Mouse (Mus musculus): ENCODE measurements around the gene Cntnap2.

The Cntnap2 gene

GRCm38 (mm10) chr6:45945144-45945985 lies 886.2 kb downstream of the Cntnap2 start:
- no peak for DNase-seq

DNA sequence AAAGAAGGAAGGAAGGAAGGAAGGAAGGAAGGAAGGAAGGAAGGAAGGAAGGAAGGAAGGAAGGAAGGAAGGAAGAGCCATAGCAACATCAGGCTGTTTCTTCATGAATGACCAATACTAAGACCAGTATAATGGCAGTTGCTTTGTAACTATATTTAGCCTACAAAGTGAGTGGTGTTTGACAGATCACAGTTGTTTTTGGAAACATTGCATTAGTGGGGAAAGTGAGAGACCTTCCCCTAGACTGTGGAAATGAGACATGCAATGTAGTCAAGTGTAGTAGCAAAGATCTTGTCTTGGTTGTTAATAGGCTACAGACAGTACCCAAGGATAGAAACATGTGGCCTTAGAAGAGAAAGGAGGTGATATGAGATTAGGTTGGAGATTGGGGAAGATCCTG lies 895.6 kb downstream of the Cntnap2 start:
- DNase-seq, result no peak

DNA sequence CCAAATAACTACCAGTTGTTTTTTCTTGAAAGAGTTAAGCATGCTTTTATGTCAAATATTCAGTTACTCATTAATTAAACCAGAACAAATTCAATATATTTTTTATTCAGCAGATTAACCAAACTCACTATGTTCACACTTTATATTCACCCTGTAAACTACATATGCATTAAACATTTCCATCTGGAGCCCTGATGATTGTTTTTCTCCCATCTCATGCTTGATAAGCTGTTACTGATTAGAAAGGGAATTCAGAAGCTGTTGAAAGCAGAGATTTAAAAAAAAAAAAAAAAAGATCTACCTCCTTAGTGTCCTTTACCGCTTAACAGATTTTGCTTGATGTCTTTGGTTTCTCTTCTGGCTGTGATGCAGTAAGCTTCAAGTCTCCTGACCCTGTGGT lies 905.3 kb downstream of the Cntnap2 start:
- no peak for DNase-seq

DNA sequence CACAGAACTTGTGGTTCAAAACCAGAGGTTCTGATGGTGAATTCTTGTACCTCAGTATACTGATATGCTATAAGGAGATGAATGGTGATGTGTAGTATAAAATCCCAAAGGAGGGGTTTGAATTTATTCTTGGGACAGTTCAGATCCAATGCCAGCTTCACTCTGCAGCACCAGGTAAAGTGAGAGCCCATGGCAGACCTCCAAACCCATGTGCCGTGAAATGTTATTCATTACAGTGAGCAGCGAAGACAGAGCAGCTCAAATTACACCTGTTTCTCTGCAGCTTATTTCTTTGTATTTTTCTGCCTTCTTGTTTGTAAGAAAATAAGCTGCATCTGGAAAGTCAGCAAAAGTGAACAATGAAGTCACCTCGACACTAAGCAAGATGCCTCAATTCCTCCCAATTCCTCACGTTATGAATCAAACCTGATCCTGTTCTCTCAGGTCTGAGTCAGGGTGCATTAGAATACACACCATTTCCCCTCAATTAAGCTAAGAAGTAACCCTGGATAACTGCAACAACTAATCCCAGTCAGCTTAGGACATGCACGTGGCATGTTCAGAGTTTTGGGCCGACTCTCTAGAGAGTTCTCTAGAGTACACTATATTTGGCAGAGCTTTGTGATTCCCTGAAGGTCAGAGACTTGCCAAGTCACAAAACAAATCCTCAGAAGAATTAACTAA lies 915.5 kb downstream of the Cntnap2 start:
- DNase-seq, result no peak

GRCm38 (mm10) chr6:45979171-45979570 lies 920.0 kb downstream of the Cntnap2 start:
- no peak for DNase-seq

GRCm38 (mm10) chr6:45988051-45988450 lies 928.9 kb downstream of the Cntnap2 start:
- no peak for DNase-seq

DNA sequence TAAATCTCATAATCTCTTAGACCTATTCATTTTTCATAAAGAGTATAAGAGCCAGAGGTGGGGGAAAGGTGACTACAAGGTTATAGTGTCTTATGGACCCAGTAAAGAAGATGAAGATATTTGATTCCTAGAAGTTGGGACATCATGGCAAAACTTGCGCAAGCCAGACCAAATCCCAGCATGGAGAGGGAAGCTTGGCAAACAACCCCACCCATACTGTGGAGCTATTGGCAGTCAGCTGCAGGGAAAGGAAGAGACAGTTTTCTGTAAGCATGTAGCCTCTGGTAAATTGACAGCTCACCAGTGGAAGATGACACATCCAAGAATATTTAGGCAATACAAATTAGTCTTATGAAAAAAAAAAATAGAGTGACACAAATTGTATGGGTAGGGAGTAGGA lies 931.9 kb downstream of the Cntnap2 start:
- DNase-seq, result no peak

GRCm38 (mm10) chr6:46022515-46023143 lies 963.5 kb downstream of the Cntnap2 start:
- DNase-seq, result no peak

- DNase-seq, result no peak
These were observed 972.9 kb downstream of the Cntnap2 start for GRCm38 (mm10) chr6:46031821-46032594.

DNA sequence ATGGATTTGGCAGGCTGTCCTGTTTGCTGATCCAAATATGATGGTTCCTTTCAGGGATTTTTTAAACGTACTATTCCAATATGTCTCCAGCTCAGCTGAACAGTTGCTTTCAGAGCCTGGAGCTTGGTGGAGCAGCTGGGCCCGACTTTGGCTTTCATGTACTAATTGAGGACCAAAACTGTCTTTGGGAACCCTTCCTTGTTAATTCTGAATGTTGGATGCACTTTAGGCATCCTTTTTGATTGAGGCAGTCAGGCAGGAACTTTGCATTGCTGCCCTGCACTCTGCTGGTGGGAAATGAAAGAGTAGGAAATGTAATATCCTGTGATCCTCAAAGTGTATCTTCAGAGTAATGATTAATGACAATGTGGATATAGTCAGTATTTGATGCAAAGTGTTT lies 974.0 kb downstream of the Cntnap2 start:
- DNase-seq, result no peak

- peak; percentile 44 for DNase-seq
These were observed 981.5 kb downstream of the Cntnap2 start for GRCm38 (mm10) chr6:46040671-46041070.

GRCm38 (mm10) chr6:46080236-46080635 lies 1021.1 kb downstream of the Cntnap2 start:
- DNase-seq, result no peak

DNA sequence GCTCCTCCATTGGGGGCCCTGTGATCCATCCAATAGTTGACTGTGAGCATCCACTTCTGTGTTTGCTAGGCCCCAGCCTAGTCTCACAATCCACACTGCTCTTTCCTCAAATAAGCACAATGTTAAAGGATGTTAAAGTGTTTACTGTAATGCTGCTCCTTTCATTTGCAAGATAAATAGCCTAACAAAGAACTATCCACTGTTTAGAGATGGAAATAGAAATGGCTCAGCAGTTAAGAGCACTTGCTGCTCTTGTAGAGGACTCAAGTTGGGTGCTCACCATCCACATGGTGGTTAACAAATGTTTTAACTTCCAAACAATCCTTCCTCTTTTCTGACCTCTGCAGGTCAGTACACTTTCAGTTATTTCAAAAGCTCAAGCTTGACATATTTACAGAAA lies 1022.3 kb downstream of the Cntnap2 start:
- no peak for DNase-seq

- no peak for DNase-seq
These were observed 1084.2 kb downstream of the Cntnap2 start for GRCm38 (mm10) chr6:46143189-46143841.

DNA sequence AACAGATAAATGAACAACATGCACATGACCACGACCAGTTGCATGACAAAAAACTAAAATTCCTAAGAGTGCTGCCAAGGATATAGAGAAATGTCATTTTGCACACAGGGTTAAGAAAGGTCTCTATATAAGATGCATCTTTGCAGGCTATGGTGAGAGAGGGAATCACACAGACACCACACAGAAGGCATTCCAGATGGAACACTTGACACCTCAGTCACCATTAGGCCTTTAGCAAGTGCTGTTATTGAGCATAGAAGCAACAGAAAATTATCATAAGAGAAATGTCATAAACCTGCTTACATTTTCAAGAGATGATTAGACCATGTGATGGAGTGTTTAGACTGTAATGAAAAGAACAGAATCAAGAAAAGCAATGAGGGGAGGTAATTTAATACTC lies 1107.7 kb downstream of the Cntnap2 start:
- no peak for DNase-seq

DNA sequence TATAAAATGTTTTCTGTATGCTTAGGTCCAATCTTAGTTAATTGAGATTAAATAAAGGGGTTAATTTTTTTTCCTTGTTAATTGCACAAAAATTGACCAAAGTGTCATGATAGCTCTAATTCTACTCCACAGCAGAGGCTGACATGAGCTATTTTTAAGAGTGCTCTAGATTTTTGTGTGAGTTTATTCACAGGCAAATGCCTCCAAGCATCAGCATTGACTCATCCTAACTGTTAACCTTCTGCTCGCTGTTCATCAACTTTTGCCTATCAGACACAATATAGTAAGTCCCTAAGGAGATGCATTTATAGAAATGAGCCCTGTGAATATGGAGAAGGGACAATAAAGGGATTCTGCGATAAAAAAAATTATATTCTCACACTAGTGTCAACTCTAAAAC lies 1138.1 kb downstream of the Cntnap2 start:
- no peak for DNase-seq

GRCm38 (mm10) chr6:46201828-46202227 lies 1142.7 kb downstream of the Cntnap2 start:
- no peak for DNase-seq

GRCm38 (mm10) chr6:46205531-46205930 lies 1146.4 kb downstream of the Cntnap2 start:
- DNase-seq, result no peak

- DNase-seq, result no peak
These were observed 1173.7 kb downstream of the Cntnap2 start for GRCm38 (mm10) chr6:46232889-46233288.

- no peak for DNase-seq
These were observed 1181.2 kb downstream of the Cntnap2 start for GRCm38 (mm10) chr6:46240349-46240748.

DNA sequence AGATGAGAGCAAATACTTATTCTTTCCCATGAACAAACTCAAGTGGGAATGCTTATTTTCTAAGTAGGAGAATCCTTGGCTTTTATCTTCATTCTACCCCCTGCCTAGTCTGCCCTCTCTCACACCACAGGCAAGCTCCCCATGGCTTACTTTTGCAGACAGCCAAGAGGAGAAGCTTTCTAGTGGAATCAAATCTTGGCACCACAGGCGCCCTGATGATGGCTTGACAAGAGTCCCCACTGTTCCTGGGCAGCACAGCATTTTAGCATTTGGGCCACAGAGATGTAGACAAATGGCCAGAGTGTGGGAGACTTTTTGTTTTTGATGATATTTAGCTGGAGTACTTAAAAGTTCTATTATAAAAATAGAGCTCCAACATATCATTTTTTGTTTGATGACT lies 1204.0 kb downstream of the Cntnap2 start:
- no peak for DNase-seq

- no peak for DNase-seq
These were observed 1287.8 kb downstream of the Cntnap2 start for GRCm38 (mm10) chr6:46346946-46347345.

- DNase-seq, result no peak
These were observed 1301.9 kb downstream of the Cntnap2 start for GRCm38 (mm10) chr6:46361091-46361490.

Data from right cerebral cortex, adult 18-20 months (tissue).